Mouse (Mus musculus) neural tube, embryonic 12.5 days (tissue): Measurements from ENCODE around the gene Fgb. TPM values are rescaled to one million over a fixed set of nuclear protein-coding genes. Genes with fewer than 3 reads are reported as not detected.

ENCODE experiments used
- ATAC-seq: fragments of 200-750 bp; cut with Nextera tagmentation; 2 replicates; pipeline ENCODE4 v1.8.0; 2017; ENCODE audit warnings: low read depth, mild to moderate bottlenecking, moderate TSS enrichment, moderate library complexity; ENCODE audit not compliant: low FRiP score
- H3K27ac ChIP-seq: fragments of 300-500 bp; sonication (generic); 2 replicates; pipeline ENCODE4 v1.5.1; 2016
- H3K27me3 ChIP-seq: fragments of 300-500 bp; sonication (generic); replicated peaks from 2 replicates; pipeline ENCODE4 v1.6.1; 2016; ENCODE audit warnings: mild to moderate bottlenecking
- H3K36me3 ChIP-seq: fragments of 300-500 bp; sonication (generic); 2 replicates; pipeline ENCODE4 v1.6.1; 2016; ENCODE audit warnings: mild to moderate bottlenecking
- H3K4me1 ChIP-seq: fragments of 300-500 bp; sonication (generic); 2 replicates; pipeline ENCODE4 v1.6.1; 2016
- H3K4me2 ChIP-seq: fragments of 300-500 bp; sonication (generic); replicated peaks from 2 replicates; pipeline ENCODE4 v1.6.1; 2016; ENCODE audit warnings: mild to moderate bottlenecking
- H3K4me3 ChIP-seq: fragments of 300-500 bp; sonication (generic); 2 replicates; pipeline ENCODE4 v1.5.1; 2016
- H3K9ac ChIP-seq: fragments of 300-500 bp; sonication (generic); 2 replicates; pipeline ENCODE4 v1.6.1; 2016; ENCODE audit warnings: mild to moderate bottlenecking
- H3K9me3 ChIP-seq: fragments of 300-500 bp; sonication (generic); 2 replicates; pipeline ENCODE4 v1.6.1; 2016; ENCODE audit warnings: mild to moderate bottlenecking
- WGBS: fragments of 180-500 bp; shearing (Covaris S2); methylation state at CpG from one replicate; pipeline ENCODE4 v1.1.7; 2016; 5-methylcytosine and 5-hydroxymethylcytosine counted together
- polyA plus RNA-seq: library from polyadenylated mRNA; unstranded; fragments of >200 nt; fragmentation: Nextera tagmentation; extraction: Ambion mirVana; gene quantifications from 2 replicates; pipeline ENCODE4 v1.2.1, GENCODE M21; 2016

The Fgb gene
- 0.11 TPM in 1 of 2 replicates, not detected in the other for polyA plus RNA-seq

- Histone ChIP-seq H3K36me3 (no peaks in the 10 kb centered on the region), H3K4me1 (no peaks in the 10 kb centered on the region), H3K4me3 (no peak within 1 kb of the TSS), H3K9me3 (no peaks in the 10 kb centered on the region), H3K27me3 (no peaks in the 10 kb centered on the region), H3K9ac (no peak within 1 kb of the TSS), H3K27ac (no peak within 1 kb of the TSS), H3K4me2 (no peak within 1 kb of the TSS)
- ATAC-seq: no peak
- 82% methylated on average over 8 of the region's 8 CpGs for WGBS
Measured at GRCm38 (mm10) chr3:83049680-83050079, at the start of gene Fgb. TSS of gene Fgb (minus strand) at chr3:83049863.

GRCm38 (mm10) chr3:83099139-83099538, 49.5 kb upstream of the Fgb start:
- Histone ChIP-seq H3K27ac (no peak overlapping the region), H3K9ac (no peak overlapping the region), H3K36me3 (no peaks in the 10 kb centered on the region), H3K4me1 (peaks cover 21% of the 10 kb centered on the region), H3K27me3 (no peaks in the 10 kb centered on the region), H3K4me3 (no peak overlapping the region), H3K4me2 (peak overlapping the region; percentile 56), H3K9me3 (no peaks in the 10 kb centered on the region)
- 69% methylated on average over 1 of the region's 1 CpGs for WGBS
- peak; percentile 22 for ATAC-seq

- ATAC-seq: peak; percentile 89
- H3K36me3 ChIP-seq: no peaks in the 10 kb centered on the region
- H3K4me1 ChIP-seq: peaks cover 21% of the 10 kb centered on the region
- peak overlapping the region; percentile 56 for H3K4me2 ChIP-seq
- H3K9ac ChIP-seq: no peak overlapping the region
- no peaks in the 10 kb centered on the region for H3K27me3 ChIP-seq
- no peak overlapping the region for H3K27ac ChIP-seq
- H3K9me3 ChIP-seq: no peaks in the 10 kb centered on the region
- 3% methylated on average over 14 of the region's 14 CpGs for WGBS
- H3K4me3 ChIP-seq: no peak overlapping the region
Measured at GRCm38 (mm10) chr3:83098546-83099034, 48.9 kb upstream of the Fgb start.

GRCm38 (mm10) chr3:83097586-83097985, 47.9 kb upstream of the Fgb start:
- Histone ChIP-seq H3K27me3 (no peaks in the 10 kb centered on the region), H3K4me1 (peaks cover 21% of the 10 kb centered on the region), H3K27ac (no peak overlapping the region), H3K4me3 (no peak overlapping the region), H3K36me3 (no peaks in the 10 kb centered on the region), H3K9ac (no peak overlapping the region), H3K4me2 (peak overlapping the region; percentile 56; the same call in 1 of the 2 replicates), H3K9me3 (no peaks in the 10 kb centered on the region)
- ATAC-seq: no peak
- WGBS: 28% methylated on average over 6 of the region's 6 CpGs

GRCm38 (mm10) chr3:83080567-83081055, 30.9 kb upstream of the Fgb start:
- no peak overlapping the region for H3K27ac ChIP-seq
- H3K36me3 ChIP-seq: no peaks in the 10 kb centered on the region
- no peak overlapping the region for H3K9ac ChIP-seq
- peak; percentile 33; the same call in 1 of the 2 replicates for ATAC-seq
- 3% methylated on average over 11 of the region's 11 CpGs for WGBS
- H3K4me2 ChIP-seq: peak overlapping the region; percentile 55
- H3K4me1 ChIP-seq: peaks cover 9% of the 10 kb centered on the region; the same call in 1 of the 2 replicates
- no peaks in the 10 kb centered on the region for H3K9me3 ChIP-seq
- no peaks in the 10 kb centered on the region for H3K27me3 ChIP-seq
- H3K4me3 ChIP-seq: no peak overlapping the region

- H3K4me1 ChIP-seq: peaks cover 9% of the 10 kb centered on the region; the same call in 1 of the 2 replicates
- no peak overlapping the region for H3K4me2 ChIP-seq
- H3K9me3 ChIP-seq: no peaks in the 10 kb centered on the region
- peaks cover 17% of the 10 kb centered on the region for H3K36me3 ChIP-seq
- H3K27me3 ChIP-seq: no peaks in the 10 kb centered on the region
- H3K9ac ChIP-seq: peak overlapping the region; percentile 13; the same call in 1 of the 2 replicates
- 20% methylated on average over 3 of the region's 3 CpGs for WGBS
- H3K27ac ChIP-seq: no peak overlapping the region
- no peak overlapping the region for H3K4me3 ChIP-seq
- ATAC-seq: peak; percentile 68
Measured at GRCm38 (mm10) chr3:83076563-83076962, 26.9 kb upstream of the Fgb start.

- ATAC-seq: no peak
- peaks cover 78% of the 10 kb centered on the region for H3K36me3 ChIP-seq
Measured at GRCm38 (mm10) chr3:83070231-83070630, 20.6 kb upstream of the Fgb start.

GRCm38 (mm10) chr3:83068869-83069268, 19.2 kb upstream of the Fgb start:
- Histone ChIP-seq H3K4me2 (no peak overlapping the region), H3K9ac (no peak overlapping the region), H3K4me3 (no peak overlapping the region), H3K4me1 (no peaks in the 10 kb centered on the region), H3K27me3 (no peaks in the 10 kb centered on the region), H3K36me3 (peaks cover 88% of the 10 kb centered on the region), H3K27ac (no peak overlapping the region), H3K9me3 (no peaks in the 10 kb centered on the region)
- 96% methylated on average over 13 of the region's 13 CpGs for WGBS
- ATAC-seq: no peak

More at GRCm38 (mm10) chr3:83070231-83070630, 20.6 kb upstream of the Fgb start:
- WGBS: 88% methylated on average over 4 of the region's 4 CpGs
- Histone ChIP-seq H3K27ac (no peak overlapping the region), H3K4me1 (no peaks in the 10 kb centered on the region), H3K9me3 (no peaks in the 10 kb centered on the region), H3K4me2 (no peak overlapping the region), H3K4me3 (no peak overlapping the region), H3K27me3 (no peaks in the 10 kb centered on the region), H3K9ac (no peak overlapping the region)

- WGBS: 96% methylated on average over 9 of the region's 9 CpGs
- H3K9me3 ChIP-seq: no peaks in the 10 kb centered on the region
- no peaks in the 10 kb centered on the region for H3K27me3 ChIP-seq
- no peak overlapping the region for H3K27ac ChIP-seq
- no peak overlapping the region for H3K4me2 ChIP-seq
- no peak for ATAC-seq
- H3K4me3 ChIP-seq: no peak overlapping the region
- H3K9ac ChIP-seq: no peak overlapping the region
- H3K36me3 ChIP-seq: peaks cover 93% of the 10 kb centered on the region
- H3K4me1 ChIP-seq: no peaks in the 10 kb centered on the region
Measured at GRCm38 (mm10) chr3:83067920-83068319, 18.3 kb upstream of the Fgb start.

- no peak overlapping the region for H3K27ac ChIP-seq
- no peak overlapping the region for H3K4me3 ChIP-seq
- no peaks in the 10 kb centered on the region for H3K27me3 ChIP-seq
- H3K4me1 ChIP-seq: peaks cover 10% of the 10 kb centered on the region
- no peak overlapping the region for H3K9ac ChIP-seq
- no peak for ATAC-seq
- H3K9me3 ChIP-seq: no peaks in the 10 kb centered on the region
- WGBS: 95% methylated on average over 2 of the region's 2 CpGs
- H3K4me2 ChIP-seq: peak overlapping the region; percentile 86
- H3K36me3 ChIP-seq: peaks cover 50% of the 10 kb centered on the region
Measured at GRCm38 (mm10) chr3:83057046-83057445, 7.4 kb upstream of the Fgb start.

GRCm38 (mm10) chr3:83055281-83056038, 5.8 kb upstream of the Fgb start, which contains the start of gene Plrg1:
TSS of gene Plrg1 (plus strand) at chr3:83055522.
- H3K4me3 ChIP-seq: peak within 1 kb of the TSS; percentile 69
- H3K27ac ChIP-seq: 0 out of 2 replicates have a peak within 1 kb of the TSS, but pooled peaks have one; percentile 59
- H3K36me3 ChIP-seq: peaks cover 34% of the 10 kb centered on the region
- WGBS: under 1% methylated on average over 61 of the region's 61 CpGs
- ATAC-seq: peak; percentile 99
- peak within 1 kb of the TSS; percentile 86 for H3K4me2 ChIP-seq
- H3K9me3 ChIP-seq: no peaks in the 10 kb centered on the region
- H3K27me3 ChIP-seq: no peaks in the 10 kb centered on the region
- peak within 1 kb of the TSS; percentile 70 for H3K9ac ChIP-seq
- H3K4me1 ChIP-seq: peaks cover 10% of the 10 kb centered on the region

- Histone ChIP-seq H3K36me3 (peaks cover 28% of the 10 kb centered on the region), H3K4me2 (peak overlapping the region; percentile 38), H3K27ac (no peak overlapping the region), H3K4me3 (peak overlapping the region; percentile 69; the same call in 1 of the 2 replicates), H3K27me3 (no peaks in the 10 kb centered on the region), H3K9ac (no peak overlapping the region), H3K4me1 (peaks cover 10% of the 10 kb centered on the region), H3K9me3 (no peaks in the 10 kb centered on the region)
- ATAC-seq: no peak; the same call in 1 of the 2 replicates
- WGBS: 39% methylated on average over 13 of the region's 13 CpGs
Measured at GRCm38 (mm10) chr3:83054759-83055158, 5.1 kb upstream of the Fgb start.
